Mouse (Mus musculus) central nervous system, embryonic 11.5 days (tissue): ENCODE measurements around the gene Gm11563. TPM values are rescaled to one million over a fixed set of nuclear protein-coding genes. Genes with fewer than 3 reads are reported as not detected.

Experiments used
- polyA plus RNA-seq: library from polyadenylated mRNA; depleted of rRNA; stranded (reverse); fragments of >200 nt; gene quantifications from 2 replicates; pipeline ENCODE4 v1.2.3, GENCODE M21; 2012; rRNA removed

Gm11563 gene
- not detected in 2 replicates for polyA plus RNA-seq

DNA sequence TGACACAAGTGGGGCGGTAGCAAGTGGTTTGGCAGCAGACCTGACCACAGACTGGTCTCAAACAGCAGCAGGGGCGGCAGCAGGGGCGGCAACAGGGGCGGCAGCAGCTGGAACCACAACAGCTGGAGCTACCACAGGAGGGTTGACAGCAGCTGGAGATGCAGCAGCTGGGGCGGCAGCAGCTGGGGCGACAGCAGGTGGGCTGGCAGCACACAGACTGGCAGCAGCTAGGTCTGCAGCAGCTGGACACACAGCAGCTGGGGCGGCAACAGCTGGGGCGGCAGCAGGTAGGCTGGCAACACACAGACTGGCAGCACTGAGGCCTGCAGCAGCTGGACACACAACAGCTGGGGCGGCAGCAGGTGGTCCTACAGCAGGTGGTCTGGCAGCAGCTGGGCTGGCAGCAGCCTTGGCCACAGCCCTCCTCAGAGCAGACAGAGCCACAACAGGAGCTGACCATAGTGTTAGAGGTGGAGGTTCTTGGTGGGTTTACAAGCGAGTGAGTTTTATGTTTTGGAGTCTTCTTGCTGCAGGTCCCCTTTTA, at the start of gene Gm11563:
TSS of gene Gm11563 (minus strand) at position 494 of the 544 bp plus-strand sequence.

DNA sequence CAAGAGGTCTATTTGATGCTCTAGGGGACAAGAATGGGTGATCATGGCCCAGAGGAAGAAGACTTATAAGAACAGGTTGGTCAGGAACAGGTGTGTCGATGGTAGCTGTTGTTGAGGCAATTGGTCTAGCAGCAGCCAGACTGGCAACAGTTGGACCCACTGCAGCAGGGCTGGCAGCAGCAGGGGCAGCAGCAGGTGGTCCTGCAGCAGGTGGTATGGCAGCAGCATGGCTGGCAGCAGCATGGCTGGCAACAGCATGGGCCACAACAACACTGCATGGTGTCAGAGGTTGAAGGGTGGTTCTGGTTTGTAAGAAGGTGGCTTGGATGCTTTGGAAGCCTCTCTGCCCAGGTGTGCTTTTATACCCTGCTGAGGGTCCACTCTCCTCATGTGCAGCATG, 31.7 kb upstream of the Gm11563 start, which contains the start of gene Gm14190:
TSS of gene Gm14190 (minus strand) at position 278 of the 400 bp plus-strand sequence.

DNA sequence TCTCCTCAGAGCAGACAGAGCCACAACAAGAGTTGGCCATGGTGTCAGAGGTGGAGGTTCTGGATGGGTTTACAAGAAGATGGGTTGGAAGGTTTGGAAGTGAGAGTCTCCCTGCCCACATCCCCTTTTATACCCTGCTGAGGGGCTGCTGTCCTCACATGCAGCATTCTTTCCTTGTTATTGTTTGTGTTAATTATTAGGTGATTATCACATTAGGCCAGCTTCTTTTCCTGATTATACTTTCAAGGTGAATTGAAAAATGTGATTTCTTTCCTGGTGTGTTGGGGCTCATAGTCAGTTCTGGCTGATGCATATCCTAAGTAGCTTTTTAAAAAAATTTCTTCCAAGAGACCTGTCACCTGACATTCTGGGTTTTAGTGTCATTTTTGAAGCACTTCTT, 7.1 kb upstream of the Gm11563 start, which contains the start of gene Krtap4-6:
TSS of gene Krtap4-6 (minus strand) at position 101 of the 400 bp plus-strand sequence.

DNA sequence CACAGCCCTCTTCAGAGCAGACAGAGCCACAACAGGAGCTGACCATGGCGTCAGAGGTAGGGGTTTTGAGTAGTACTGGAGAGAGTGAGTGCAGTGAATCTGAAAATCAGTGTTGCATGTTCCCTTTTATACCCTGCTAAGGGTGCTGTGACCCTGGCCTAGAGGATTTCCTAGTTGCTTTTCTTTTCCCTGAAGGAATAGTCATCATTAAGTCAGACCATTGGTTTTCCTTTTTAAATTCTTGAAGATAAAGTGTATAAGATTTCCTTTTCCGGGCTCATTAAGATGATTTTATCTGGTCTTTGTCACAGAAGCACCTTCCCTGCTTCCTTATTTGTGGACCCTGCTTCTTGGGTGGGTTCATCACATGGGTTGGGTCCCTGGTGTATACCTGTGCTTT, 8.6 kb downstream of the Gm11563 start, which contains the start of gene Gm11555:
TSS of gene Gm11555 (minus strand) at position 101 of the 400 bp plus-strand sequence.

DNA sequence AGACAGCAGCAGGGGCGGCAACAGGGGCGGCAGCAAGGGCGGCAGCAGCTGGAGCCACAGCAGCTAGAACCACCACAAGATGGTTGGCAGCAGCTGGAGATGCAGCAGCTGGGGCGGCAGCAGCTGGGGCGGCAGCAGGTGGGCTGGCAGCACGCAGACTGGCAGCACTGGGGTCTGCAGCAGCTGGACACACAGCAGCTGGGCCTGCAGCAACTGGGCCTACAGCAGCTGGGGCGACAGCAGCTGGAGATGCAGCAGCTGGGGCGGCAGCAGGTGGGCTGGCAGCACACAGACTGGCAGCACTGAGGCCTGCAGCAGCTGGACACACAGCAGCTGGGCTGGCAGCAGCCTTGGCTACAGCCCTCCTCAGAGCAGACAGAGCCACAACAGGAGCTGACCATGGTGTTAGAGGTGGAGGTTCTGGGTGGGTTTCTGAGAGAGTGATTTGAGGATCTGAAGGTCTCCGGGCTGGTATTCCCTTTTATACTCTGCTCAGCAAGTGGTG, 15.1 kb downstream of the Gm11563 start, which contains the start of gene Krtap4-7:
TSS of gene Krtap4-7 (minus strand) at position 455 of the 505 bp plus-strand sequence.

DNA sequence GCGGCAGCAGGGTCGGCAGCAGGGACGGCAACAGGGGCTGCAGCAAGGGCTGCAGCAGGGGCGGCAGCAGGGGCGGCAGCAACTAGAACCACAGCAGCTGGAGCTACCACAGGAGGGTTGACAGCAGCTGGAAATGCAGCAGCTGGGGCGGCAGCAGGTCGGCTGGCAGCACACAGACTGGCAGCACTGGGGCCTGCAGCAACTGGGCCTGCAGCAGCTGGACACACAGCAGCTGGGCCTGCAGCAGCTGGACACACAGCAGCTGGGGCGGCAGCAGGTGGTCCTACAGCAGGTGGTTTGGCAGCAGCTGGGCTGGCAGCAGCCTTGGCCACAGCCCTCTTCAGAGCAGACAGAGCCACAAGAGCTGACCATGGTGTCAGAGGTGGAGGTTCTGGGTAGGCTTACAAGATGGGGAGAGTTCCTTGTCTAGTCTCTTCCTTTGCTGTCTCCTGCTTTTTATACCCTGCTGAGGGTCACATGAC, 24.1 kb downstream of the Gm11563 start, which contains the start of gene Krtap4-2:
TSS of gene Krtap4-2 (minus strand) at position 432 of the 482 bp plus-strand sequence.

DNA sequence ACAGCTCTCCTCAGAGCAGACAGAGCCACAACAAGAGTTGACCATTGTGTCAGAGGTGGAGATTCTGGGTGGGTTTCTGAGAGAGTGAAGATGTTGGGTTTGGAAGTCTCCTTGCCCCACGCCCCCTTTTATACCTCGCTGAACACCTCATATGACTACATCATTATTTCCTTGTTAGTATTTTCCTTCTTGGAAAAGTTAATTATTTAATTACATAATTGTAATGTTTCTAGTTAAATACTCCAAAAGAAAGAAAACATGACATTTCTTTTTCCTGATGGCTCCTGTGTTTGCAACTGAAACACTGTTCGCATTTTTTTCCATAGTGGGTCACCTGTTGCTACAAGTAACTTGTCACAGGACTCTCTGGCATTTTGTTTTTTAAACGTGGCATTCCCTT, 30.6 kb downstream of the Gm11563 start, which contains the start of gene Krtap4-1:
TSS of gene Krtap4-1 (minus strand) at position 101 of the 400 bp plus-strand sequence.

DNA sequence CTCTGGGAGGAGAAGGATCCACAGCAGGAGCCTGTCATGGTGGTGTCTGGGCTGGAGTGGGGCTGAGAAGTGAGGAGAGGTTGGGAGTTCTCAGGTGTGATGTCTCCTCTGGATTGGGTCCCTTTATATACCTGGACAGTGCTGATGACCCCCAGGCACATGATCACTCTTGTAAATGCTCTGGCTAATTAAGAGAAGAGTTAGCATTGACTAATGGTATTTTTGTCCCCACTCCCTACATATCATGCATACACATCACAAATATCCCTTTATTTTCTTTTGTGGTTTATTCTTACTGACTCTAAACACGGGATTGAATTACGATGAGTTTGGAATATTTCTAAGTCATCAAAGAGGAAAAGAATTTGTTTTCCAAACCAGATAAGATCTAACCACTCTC, 38.4 kb downstream of the Gm11563 start, which contains the start of gene Gm11562:
TSS of gene Gm11562 (minus strand) at position 101 of the 400 bp plus-strand sequence.

DNA sequence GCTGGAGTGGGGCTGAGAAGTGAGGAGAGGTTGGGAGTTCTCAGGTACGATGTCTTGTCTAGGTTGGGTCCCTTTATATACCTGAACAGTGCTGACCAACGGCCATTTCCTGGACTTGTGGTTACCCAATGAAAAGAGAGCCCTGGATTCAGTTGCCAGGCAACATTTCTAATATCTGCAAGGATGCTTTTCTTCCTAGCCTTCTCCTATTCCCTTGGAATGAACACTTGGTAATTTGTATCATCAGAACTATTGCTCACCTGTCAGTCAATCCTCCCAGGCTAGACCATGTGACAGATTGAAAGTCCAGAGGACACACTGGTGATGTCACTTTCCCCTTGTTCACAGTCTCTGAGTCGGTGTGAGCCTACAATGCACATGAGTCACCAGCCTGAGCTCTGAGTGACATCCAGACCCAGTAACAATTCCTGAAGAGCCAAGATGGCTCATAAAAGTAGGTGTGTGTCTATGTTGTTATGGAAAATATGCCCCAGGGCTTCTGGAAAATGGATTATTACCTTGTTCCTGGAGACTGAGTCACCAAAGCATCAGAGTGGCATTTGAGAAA, 43.9 kb downstream of the Gm11563 start, which contains the start of gene Krtap2-4:
TSS of gene Krtap2-4 (minus strand) at position 51 of the 568 bp plus-strand sequence.

DNA sequence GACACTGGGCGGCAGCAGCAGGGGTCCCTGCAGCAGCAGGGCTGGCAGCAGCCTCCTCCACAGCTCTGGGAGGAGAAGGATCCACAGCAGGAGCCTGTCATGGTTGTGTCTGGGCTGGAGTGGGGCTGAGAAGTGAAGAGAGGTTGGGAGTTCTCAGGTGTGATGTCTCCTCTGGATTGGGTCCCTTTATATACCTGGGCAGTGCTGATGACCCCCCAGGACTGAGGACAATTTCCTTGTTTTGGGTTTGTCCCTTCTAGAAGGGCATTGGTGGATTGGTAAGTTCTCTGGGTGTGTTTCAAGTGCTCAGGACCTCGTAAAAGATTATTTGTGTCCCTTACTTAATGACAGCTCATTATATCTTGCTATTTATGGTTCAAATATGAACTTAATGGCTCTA, 48.7 kb downstream of the Gm11563 start, which contains the start of gene Gm11937:
TSS of gene Gm11937 (minus strand) at position 101 of the 400 bp plus-strand sequence.

Other genes starting within 250 kb of the Gm11563 start
- gene Krt12, start 236.7 kb downstream of the Gm11563 start, polyA plus RNA-seq = 0.04 TPM in 1 of 2 replicates, not detected in the other
- gene Krt20, start 220.8 kb downstream of the Gm11563 start, polyA plus RNA-seq = 1.1 and 2.3 TPM in 2 replicates
- 0.08 and 0.14 TPM in 2 replicates for gene Krt23, start 165.8 kb downstream of the Gm11563 start, polyA plus RNA-seq
- gene Krt39, start 137.6 kb downstream of the Gm11563 start, polyA plus RNA-seq = not detected in 2 replicates
- gene Krt40, start 115.8 kb downstream of the Gm11563 start, polyA plus RNA-seq = 0.07 TPM in 1 of 2 replicates, not detected in the other
- not detected in 2 replicates for gene Krtap3-3, start 108.1 kb downstream of the Gm11563 start, polyA plus RNA-seq
- not detected in 2 replicates for gene Krtap3-2, start 102.1 kb downstream of the Gm11563 start, polyA plus RNA-seq
- gene Gm11939, start 99.5 kb downstream of the Gm11563 start, polyA plus RNA-seq = not detected in 2 replicates
- gene Krtap3-1, start 92.3 kb downstream of the Gm11563 start, polyA plus RNA-seq = not detected in 2 replicates
- gene Krtap1-5, start 77.9 kb downstream of the Gm11563 start, polyA plus RNA-seq = not detected in 2 replicates
- gene Krtap1-4, start 75.3 kb downstream of the Gm11563 start, polyA plus RNA-seq = not detected in 2 replicates
- gene Krtap1-3, start 67.6 kb downstream of the Gm11563 start, polyA plus RNA-seq = not detected in 2 replicates
- not detected in 2 replicates for gene Krtap9-3, start 60.9 kb downstream of the Gm11563 start, polyA plus RNA-seq
- gene Gm11938, start 55.7 kb downstream of the Gm11563 start, polyA plus RNA-seq = not detected in 2 replicates
- gene Gm11937, start 48.8 kb downstream of the Gm11563 start, polyA plus RNA-seq = not detected in 2 replicates
- gene Krtap2-4, start 44.1 kb downstream of the Gm11563 start, polyA plus RNA-seq = not detected in 2 replicates
- not detected in 2 replicates for gene Gm11562, start 38.5 kb downstream of the Gm11563 start, polyA plus RNA-seq
- gene Krtap4-1, start 30.7 kb downstream of the Gm11563 start, polyA plus RNA-seq = not detected in 2 replicates
- not detected in 2 replicates for gene Krtap4-2, start 23.9 kb downstream of the Gm11563 start, polyA plus RNA-seq
- not detected in 2 replicates for gene Krtap4-7, start 14.9 kb downstream of the Gm11563 start, polyA plus RNA-seq
- gene Gm11555, start 8.7 kb downstream of the Gm11563 start, polyA plus RNA-seq = not detected in 2 replicates
- gene Krtap4-6, start 7.0 kb upstream of the Gm11563 start, polyA plus RNA-seq = not detected in 2 replicates
- gene Gm14190, start 31.8 kb upstream of the Gm11563 start, polyA plus RNA-seq = not detected in 2 replicates
- not detected in 2 replicates for gene Gm14180, start 75.3 kb upstream of the Gm11563 start, polyA plus RNA-seq
- gene Gm11595, start 114.0 kb upstream of the Gm11563 start, polyA plus RNA-seq = not detected in 2 replicates
- not detected in 2 replicates for gene Krtap4-8, start 121.7 kb upstream of the Gm11563 start, polyA plus RNA-seq
- gene Krtap4-9, start 126.2 kb upstream of the Gm11563 start, polyA plus RNA-seq = not detected in 2 replicates
- not detected in 2 replicates for gene Gm11596, start 134.5 kb upstream of the Gm11563 start, polyA plus RNA-seq
- gene Gm11569, start 140.0 kb upstream of the Gm11563 start, polyA plus RNA-seq = not detected in 2 replicates
- not detected in 2 replicates for gene Gm11554, start 145.5 kb upstream of the Gm11563 start, polyA plus RNA-seq
- not detected in 2 replicates for gene Krtap4-13, start 150.9 kb upstream of the Gm11563 start, polyA plus RNA-seq
- gene Gm11564, start 156.7 kb upstream of the Gm11563 start, polyA plus RNA-seq = not detected in 2 replicates
- gene 2300003K06Rik, start 179.1 kb upstream of the Gm11563 start, polyA plus RNA-seq = not detected in 2 replicates
- gene Krtap4-16, start 192.6 kb upstream of the Gm11563 start, polyA plus RNA-seq = not detected in 2 replicates
- not detected in 2 replicates for gene Gm11568, start 199.0 kb upstream of the Gm11563 start, polyA plus RNA-seq
- gene Gm11559, start 205.5 kb upstream of the Gm11563 start, polyA plus RNA-seq = not detected in 2 replicates
- not detected in 2 replicates for gene Krtap9-1, start 214.4 kb upstream of the Gm11563 start, polyA plus RNA-seq
- gene Gm11567, start 220.2 kb upstream of the Gm11563 start, polyA plus RNA-seq = not detected in 2 replicates
- not detected in 2 replicates for gene Krtap31-1, start 249.0 kb upstream of the Gm11563 start, polyA plus RNA-seq